Comparison of ENCODE assay signal across 17 mouse cellular contexts in genomic region chr13:30027841-30028240, GRCm38 (mm10). TPM values are rescaled to one million over a fixed set of nuclear protein-coding genes. Genes with fewer than 3 reads are reported as not detected.
DNase-seq lines count a peak whose midpoint lies in the region; ATAC-seq and TF ChIP-seq lines count a peak whose summit lies in the region.
"Had no signal": no experiment of that assay in that cellular context is flagged by ENCODE, and none has a peak within 500 bp of the region (broad histone marks: within the 10 kb centered on the region; RNA-seq: fewer than 3 reads in every experiment).

No protein-coding gene starts in this region.

- DNase-seq in heart, adult 11 months = peak; percentile 37
- DNase-seq in heart, postnatal 14 days = no peak
- no peak for DNase-seq in forebrain, postnatal 0 days
- DNase-seq in thymus, postnatal 14 days = no peak
- DNase-seq: adrenal gland, adult 8-10 months; adrenal gland, postnatal 14 days; adrenal gland, postnatal 36 days; cerebellum, adult 11-12 months; cerebellum, adult 2 months; cerebellum, adult 9-10 months; cerebellum, postnatal 10 days; cerebellum, postnatal 25 days had no signal

- H3K9me3 ChIP-seq in forebrain, postnatal 0 days (ENCODE audit: low read length) = 0 out of 2 replicates have a peak, but pooled peaks cover 2% of the 10 kb centered on the region
- H3K9me3 ChIP-seq: embryonic facial prominence, embryonic 10.5 days; embryonic facial prominence, embryonic 12.5 days; forebrain, embryonic 15.5 days had no signal

- no peak overlapping the region for H3K4me2 ChIP-seq in forebrain, postnatal 0 days (ENCODE audit: low read depth)
- H3K4me2 ChIP-seq: embryonic facial prominence, embryonic 12.5 days; forebrain, embryonic 13.5 days; forebrain, embryonic 15.5 days had no signal

- no peaks in the 10 kb centered on the region for H3K27me3 ChIP-seq in forebrain, postnatal 0 days (ENCODE audit: insufficient read depth, low read length)
- H3K27me3 ChIP-seq: embryonic facial prominence, embryonic 12.5 days; forebrain, embryonic 13.5 days; forebrain, embryonic 15.5 days had no signal

- no peak overlapping the region for H3K27ac ChIP-seq in forebrain, postnatal 0 days (ENCODE audit: low read depth, low read length)
- H3K27ac ChIP-seq: embryonic facial prominence, embryonic 10.5 days; embryonic facial prominence, embryonic 12.5 days; forebrain, embryonic 13.5 days; forebrain, embryonic 15.5 days had no signal

- no peak overlapping the region for H3K4me3 ChIP-seq in forebrain, postnatal 0 days (ENCODE audit: low read depth, low read length)
- H3K4me3 ChIP-seq: embryonic facial prominence, embryonic 10.5 days; embryonic facial prominence, embryonic 12.5 days; forebrain, embryonic 13.5 days; forebrain, embryonic 15.5 days had no signal

- intact Hi-C loops in heart, postnatal 14 days (cut with DNase I) = no loop called here

- 88% methylated on average over 3 of the region's 3 CpGs for WGBS in forebrain, postnatal 0 days

- H3K36me3 ChIP-seq in forebrain, postnatal 0 days (ENCODE audit: insufficient read depth) = no peaks in the 10 kb centered on the region
- H3K36me3 ChIP-seq: embryonic facial prominence, embryonic 10.5 days; embryonic facial prominence, embryonic 12.5 days; forebrain, embryonic 15.5 days had no signal

- H3K9ac ChIP-seq in forebrain, postnatal 0 days = no peak overlapping the region
- H3K9ac ChIP-seq: embryonic facial prominence, embryonic 12.5 days; forebrain, embryonic 13.5 days; forebrain, embryonic 15.5 days had no signal

- peak; percentile 61 for ATAC-seq in activated CD4-positive, CD25-positive, alpha-beta regulatory T cell, adult 4 months
- no peak for ATAC-seq in forebrain, postnatal 0 days
- ATAC-seq: forebrain, embryonic 13.5 days; forebrain, embryonic 15.5 days had no signal

- no peaks in the 10 kb centered on the region for H3K4me1 ChIP-seq in forebrain, postnatal 0 days (ENCODE audit: insufficient read depth)
- H3K4me1 ChIP-seq: embryonic facial prominence, embryonic 10.5 days; embryonic facial prominence, embryonic 12.5 days; forebrain, embryonic 13.5 days; forebrain, embryonic 15.5 days had no signal

- TF ChIP-seq CTCF in forebrain, postnatal 0 days (IDR thresholded peaks at IDR 0.05; ENCODE audit: low read depth) = no peak

RNA-seq across cellular contexts. Expression of gene E2f3, which starts 42.0 kb away (rescaled TPM):
- total RNA-seq in heart, postnatal 14 days (2021) = 1 to 10 TPM; 8.8 to 9.0 TPM
- 1 to 10 TPM; 4.0 to 5.1 TPM for polyA plus RNA-seq in activated CD4-positive, CD25-positive, alpha-beta regulatory T cell, adult 4 months (2017; shearing (Covaris generic))
- 8.5 and 11.3 TPM in 2 replicates for total RNA-seq in forebrain, postnatal 0 days (2014; rRNA removed)
- polyA plus RNA-seq in forebrain, postnatal 0 days (2015; fragmentation: Nextera tagmentation; extraction: Ambion mirVana) = 2.5 and 3.5 TPM in 2 replicates
